Mouse (Mus musculus) liver, embryonic 12.5 days (tissue): ENCODE data around the gene Slc44a3. TPM values are rescaled to one million over a fixed set of nuclear protein-coding genes. Genes with fewer than 3 reads are reported as not detected.

Experiments
- ATAC-seq: fragments of 200-750 bp; cut with Nextera tagmentation; 2 replicates; pipeline ENCODE4 v1.8.0; 2017; ENCODE audit warnings: moderate number of reproducible peaks, mild to moderate bottlenecking, moderate library complexity
- H3K27ac ChIP-seq: fragments of 300-500 bp; sonication (generic); 2 replicates; pipeline ENCODE4 v1.5.1; 2016; ENCODE audit warnings: mild to moderate bottlenecking
- H3K27me3 ChIP-seq: fragments of 300-500 bp; sonication (generic); replicated peaks from 2 replicates; pipeline ENCODE4 v1.6.1; 2016; ENCODE audit warnings: mild to moderate bottlenecking, moderate library complexity
- H3K36me3 ChIP-seq: fragments of 300-500 bp; sonication (generic); 2 replicates; pipeline ENCODE4 v1.6.1; 2016; ENCODE audit warnings: mild to moderate bottlenecking, moderate library complexity
- H3K4me1 ChIP-seq: fragments of 300-500 bp; sonication (generic); 2 replicates; pipeline ENCODE4 v1.6.1; 2016
- H3K4me2 ChIP-seq: fragments of 300-500 bp; sonication (generic); 2 replicates; pipeline ENCODE4 v1.6.1; 2016; ENCODE audit warnings: mild to moderate bottlenecking, moderate library complexity
- H3K4me3 ChIP-seq: fragments of 300-500 bp; sonication (generic); 2 replicates; pipeline ENCODE4 v1.5.1; 2016; ENCODE audit warnings: mild to moderate bottlenecking, moderate library complexity
- H3K9ac ChIP-seq: fragments of 300-500 bp; sonication (generic); 2 replicates; pipeline ENCODE4 v1.6.1; 2016; ENCODE audit warnings: mild to moderate bottlenecking, moderate library complexity
- H3K9me3 ChIP-seq: fragments of 300-500 bp; sonication (generic); replicated peaks from 2 replicates; pipeline ENCODE4 v1.6.1; 2016; ENCODE audit warnings: mild to moderate bottlenecking, moderate library complexity
- WGBS: fragments of 180-500 bp; shearing (Covaris S2); methylation state at CpG from one replicate; pipeline ENCODE4 v1.1.7; 2016; ENCODE audit not compliant: insufficient replicate concordance; 5-methylcytosine and 5-hydroxymethylcytosine counted together
- polyA plus RNA-seq: library from polyadenylated mRNA; unstranded; fragments of >200 nt; fragmentation: Nextera tagmentation; extraction: Ambion mirVana; gene quantifications from 2 replicates; pipeline ENCODE4 v1.2.1, GENCODE M21; 2016

Gene Slc44a3
- polyA plus RNA-seq, 1 experiment from 2014 or later: 3.7 TPM

- H3K27ac ChIP-seq: no peak overlapping the region
- H3K27me3 ChIP-seq: no peaks in the 10 kb centered on the region
- H3K9ac ChIP-seq: no peak overlapping the region
- H3K9me3 ChIP-seq: no peaks in the 10 kb centered on the region
- no peak for ATAC-seq
- H3K4me2 ChIP-seq: no peak overlapping the region
- H3K4me3 ChIP-seq: no peak overlapping the region
- peaks cover 3% of the 10 kb centered on the region; the same call in 1 of the 2 replicates for H3K4me1 ChIP-seq
- no peaks in the 10 kb centered on the region for H3K36me3 ChIP-seq
- WGBS: 69% methylated on average over 10 of the region's 10 CpGs
These were observed 10.5 kb downstream of the Slc44a3 start for GRCm38 (mm10) chr3:121521633-121522125.

DNA sequence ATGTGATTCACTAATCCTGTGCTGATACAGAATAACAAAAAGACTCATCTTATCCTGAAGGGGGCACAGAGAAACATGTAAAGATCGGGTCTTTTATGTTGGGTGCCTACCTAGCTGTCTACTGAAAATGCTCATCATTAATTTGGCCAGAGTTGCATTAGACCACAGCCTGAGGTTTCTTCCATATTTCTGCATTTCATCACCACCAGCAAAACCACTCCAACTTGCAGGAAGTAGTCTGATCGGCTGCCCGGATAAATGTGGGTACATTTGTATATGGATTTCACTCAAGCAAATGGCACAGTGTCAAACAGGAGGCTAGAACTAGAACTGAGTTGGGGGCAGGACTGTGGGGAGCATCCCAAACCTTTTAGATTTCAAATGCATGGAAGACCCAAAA, 11.1 kb downstream of the Slc44a3 start:
- no peak overlapping the region for H3K9ac ChIP-seq
- H3K4me2 ChIP-seq: no peak overlapping the region
- H3K27me3 ChIP-seq: no peaks in the 10 kb centered on the region
- peaks cover 2% of the 10 kb centered on the region; the same call in 1 of the 2 replicates for H3K4me1 ChIP-seq
- no peak overlapping the region for H3K27ac ChIP-seq
- H3K36me3 ChIP-seq: no peaks in the 10 kb centered on the region
- no peak for ATAC-seq
- WGBS: 53% methylated on average over 3 of the region's 3 CpGs
- no peaks in the 10 kb centered on the region for H3K9me3 ChIP-seq
- no peak overlapping the region for H3K4me3 ChIP-seq

DNA sequence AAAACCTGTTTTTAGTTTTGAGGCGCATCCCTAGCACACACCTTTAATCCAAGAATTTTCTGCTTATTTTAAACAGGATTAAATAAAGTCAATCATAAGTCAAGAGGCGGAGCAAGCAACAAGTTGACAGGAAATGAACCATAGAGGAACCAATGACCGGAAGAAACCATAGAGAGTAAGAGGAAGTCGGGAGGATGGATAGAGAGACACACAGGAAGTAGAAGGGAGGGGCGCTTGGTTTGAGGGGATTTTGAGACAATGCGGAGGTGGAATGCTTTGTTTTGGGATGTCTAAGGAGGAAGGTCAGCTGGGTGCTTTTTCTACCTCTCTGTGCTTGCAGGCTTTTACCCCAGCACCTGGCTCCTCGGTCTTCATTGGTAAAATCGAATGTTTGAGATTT, 15.2 kb downstream of the Slc44a3 start:
- H3K27ac ChIP-seq: no peak overlapping the region
- H3K4me2 ChIP-seq: no peak overlapping the region
- no peaks in the 10 kb centered on the region for H3K27me3 ChIP-seq
- H3K4me1 ChIP-seq: no peaks in the 10 kb centered on the region
- no peak overlapping the region for H3K9ac ChIP-seq
- ATAC-seq: no peak
- H3K4me3 ChIP-seq: no peak overlapping the region
- H3K9me3 ChIP-seq: no peaks in the 10 kb centered on the region
- WGBS: 80% methylated on average over 8 of the region's 8 CpGs
- no peaks in the 10 kb centered on the region for H3K36me3 ChIP-seq

GRCm38 (mm10) chr3:121509141-121509540, 23.1 kb downstream of the Slc44a3 start:
- Histone ChIP-seq H3K27me3 (no peaks in the 10 kb centered on the region), H3K9me3 (no peaks in the 10 kb centered on the region), H3K9ac (no peak overlapping the region), H3K36me3 (no peaks in the 10 kb centered on the region), H3K4me1 (peaks cover 7% of the 10 kb centered on the region; the same call in 1 of the 2 replicates), H3K27ac (no peak overlapping the region), H3K4me3 (no peak overlapping the region), H3K4me2 (no peak overlapping the region)
- ATAC-seq: no peak
- WGBS: 18% methylated on average over 5 of the region's 5 CpGs

DNA sequence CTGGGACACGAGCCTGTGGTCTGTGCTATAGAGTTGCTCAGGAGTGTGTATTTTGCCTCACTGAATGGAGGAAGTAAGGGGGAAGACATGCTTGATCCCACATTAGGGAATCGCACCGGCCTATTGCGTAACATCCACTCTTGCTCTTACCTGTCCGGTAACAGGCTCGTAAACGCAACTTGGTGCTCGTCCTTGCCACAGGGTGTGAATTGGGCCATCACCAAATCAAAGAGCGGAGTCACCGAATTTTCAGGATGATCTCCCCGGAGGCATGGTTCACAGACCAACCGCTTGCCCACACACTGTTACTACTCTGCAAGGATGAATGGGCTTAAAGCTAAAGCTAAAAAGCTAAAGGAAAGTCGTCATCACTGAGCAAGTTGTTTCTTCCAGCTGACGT, 24.5 kb downstream of the Slc44a3 start:
- no peak for ATAC-seq
- whole genome bisulfite sequencing: 88% methylated on average over 14 of the region's 14 CpGs

DNA sequence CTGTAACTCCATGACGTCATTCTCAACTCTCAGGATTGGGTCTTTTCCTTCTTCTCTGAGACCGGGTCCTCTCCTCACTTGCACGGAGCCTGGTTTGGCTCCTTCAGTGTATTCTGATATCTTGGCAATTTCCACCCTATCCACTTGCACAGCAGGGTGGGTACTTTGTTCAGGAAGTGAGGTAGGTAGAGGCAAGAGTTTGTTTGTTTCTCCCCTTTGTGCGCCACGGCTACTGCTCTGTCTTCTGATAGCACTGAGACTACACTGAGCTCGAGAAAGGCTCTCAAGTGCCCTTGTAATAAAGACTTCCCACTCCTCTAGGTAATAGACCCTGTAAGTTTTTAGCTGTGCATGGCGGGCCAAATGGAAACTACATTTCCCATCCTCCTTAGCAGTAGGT, 25.4 kb downstream of the Slc44a3 start:
- Histone ChIP-seq H3K9me3 (no peaks in the 10 kb centered on the region), H3K4me2 (no peak overlapping the region), H3K4me3 (no peak overlapping the region), H3K27ac (no peak overlapping the region), H3K36me3 (no peaks in the 10 kb centered on the region), H3K9ac (no peak overlapping the region), H3K4me1 (peaks cover 7% of the 10 kb centered on the region; the same call in 1 of the 2 replicates), H3K27me3 (no peaks in the 10 kb centered on the region)
- no peak for ATAC-seq
- 62% methylated on average over 7 of the region's 7 CpGs for WGBS

More for the DNA sequence above, 24.5 kb downstream of the Slc44a3 start:
- Histone ChIP-seq H3K27ac (no peak overlapping the region), H3K9ac (no peak overlapping the region), H3K4me1 (peaks cover 7% of the 10 kb centered on the region; the same call in 1 of the 2 replicates), H3K27me3 (no peaks in the 10 kb centered on the region), H3K4me3 (no peak overlapping the region), H3K36me3 (no peaks in the 10 kb centered on the region), H3K9me3 (no peaks in the 10 kb centered on the region), H3K4me2 (no peak overlapping the region)

DNA sequence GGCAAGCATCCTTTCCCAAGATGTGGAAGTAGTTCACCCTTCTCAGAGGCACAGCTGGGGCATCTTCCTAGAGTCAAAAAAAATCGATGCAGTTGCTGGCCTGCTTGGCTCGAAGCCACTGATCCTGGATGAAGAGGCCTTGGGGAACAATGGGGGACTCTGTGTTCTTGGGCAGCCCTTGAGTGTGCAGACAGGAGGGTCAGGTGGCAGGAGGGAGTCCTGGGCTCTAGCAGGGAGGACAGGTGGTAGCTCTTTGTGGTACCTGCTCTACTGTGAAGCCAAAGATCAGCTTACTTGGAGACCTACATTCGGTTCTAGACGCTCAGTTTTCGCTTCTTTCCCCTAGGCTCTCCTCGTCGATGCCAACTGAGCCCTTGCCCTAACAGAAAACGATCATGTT, 26.0 kb downstream of the Slc44a3 start:
- H3K4me1 ChIP-seq: peaks cover 7% of the 10 kb centered on the region; the same call in 1 of the 2 replicates
- H3K27me3 ChIP-seq: no peaks in the 10 kb centered on the region
- no peak overlapping the region for H3K4me3 ChIP-seq
- no peaks in the 10 kb centered on the region for H3K9me3 ChIP-seq
- no peaks in the 10 kb centered on the region for H3K36me3 ChIP-seq
- H3K27ac ChIP-seq: no peak overlapping the region
- ATAC-seq: no peak
- no peak overlapping the region for H3K4me2 ChIP-seq
- WGBS: 83% methylated on average over 8 of the region's 8 CpGs
- no peak overlapping the region for H3K9ac ChIP-seq

- Histone ChIP-seq H3K27ac (no peak overlapping the region), H3K4me3 (no peak overlapping the region), H3K4me2 (no peak overlapping the region), H3K27me3 (no peaks in the 10 kb centered on the region), H3K4me1 (peaks cover 7% of the 10 kb centered on the region; the same call in 1 of the 2 replicates), H3K9ac (no peak overlapping the region), H3K9me3 (no peaks in the 10 kb centered on the region), H3K36me3 (no peaks in the 10 kb centered on the region)
- 64% methylated on average over 8 of the region's 8 CpGs for WGBS
- ATAC-seq: no peak
These were observed 27.2 kb downstream of the Slc44a3 start for GRCm38 (mm10) chr3:121504927-121505487.

GRCm38 (mm10) chr3:121500734-121501133, 31.5 kb downstream of the Slc44a3 start:
- ATAC-seq: no peak
- H3K27ac ChIP-seq: no peak overlapping the region
- no peaks in the 10 kb centered on the region for H3K27me3 ChIP-seq
- H3K9ac ChIP-seq: no peak overlapping the region
- no peak overlapping the region for H3K4me3 ChIP-seq
- no peaks in the 10 kb centered on the region for H3K36me3 ChIP-seq
- no peak overlapping the region for H3K4me2 ChIP-seq
- H3K4me1 ChIP-seq: no peaks in the 10 kb centered on the region
- WGBS: 51% methylated on average over 5 of the region's 5 CpGs
- H3K9me3 ChIP-seq: no peaks in the 10 kb centered on the region

DNA sequence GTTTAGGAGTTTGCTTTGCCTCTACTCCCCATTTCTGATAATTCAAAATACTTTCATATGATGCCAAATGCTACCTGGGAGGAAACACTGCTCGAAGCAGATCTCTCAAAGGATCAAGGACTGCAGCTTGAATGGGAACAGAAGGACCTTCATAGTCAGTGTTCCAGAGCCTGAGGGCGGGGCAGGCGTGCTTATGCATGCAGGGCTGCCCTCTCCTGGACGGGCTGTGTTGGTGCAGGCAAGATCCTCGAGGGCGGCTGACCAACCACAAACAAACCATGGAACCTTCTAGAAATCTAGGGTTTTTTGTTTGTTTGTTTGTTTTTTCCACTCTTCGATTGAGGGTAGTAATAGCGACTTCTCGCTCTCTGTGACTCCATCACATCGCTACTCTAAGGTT, 32.0 kb downstream of the Slc44a3 start:
- Histone ChIP-seq H3K27me3 (no peaks in the 10 kb centered on the region), H3K4me2 (no peak overlapping the region), H3K4me3 (no peak overlapping the region), H3K36me3 (0 out of 2 replicates have a peak, but pooled peaks cover 3% of the 10 kb centered on the region), H3K4me1 (no peaks in the 10 kb centered on the region), H3K9me3 (no peaks in the 10 kb centered on the region), H3K9ac (no peak overlapping the region), H3K27ac (no peak overlapping the region)
- ATAC-seq: no peak
- WGBS: 30% methylated on average over 10 of the region's 10 CpGs

DNA sequence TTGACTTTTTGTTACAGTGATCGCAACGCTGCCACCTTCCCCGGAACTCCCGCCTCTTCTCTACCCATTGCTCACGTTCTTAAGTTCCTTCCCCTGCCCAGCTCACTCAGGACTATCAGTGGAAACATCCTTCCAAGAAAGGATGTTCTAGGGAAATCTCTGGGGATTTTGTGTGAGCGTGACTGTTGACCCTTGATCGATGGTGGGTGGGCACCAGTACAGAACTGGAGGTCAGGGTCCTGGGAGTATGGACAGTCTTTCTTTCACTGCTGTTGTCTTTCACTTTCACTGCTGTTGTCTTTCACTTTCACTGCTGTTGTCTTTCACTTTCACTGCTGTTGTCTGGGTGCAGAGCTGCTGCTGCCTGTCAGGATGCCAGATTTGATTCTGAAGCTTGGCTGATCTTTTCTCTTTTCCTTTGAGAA, 38.2 kb downstream of the Slc44a3 start:
- peaks cover 4% of the 10 kb centered on the region; the same call in 1 of the 2 replicates for H3K4me1 ChIP-seq
- H3K27ac ChIP-seq: no peak overlapping the region
- H3K4me3 ChIP-seq: no peak overlapping the region
- H3K4me2 ChIP-seq: no peak overlapping the region
- no peak overlapping the region for H3K9ac ChIP-seq
- no peaks in the 10 kb centered on the region for H3K27me3 ChIP-seq
- H3K9me3 ChIP-seq: no peaks in the 10 kb centered on the region
- 0 out of 2 replicates have a peak, but pooled peaks cover 5% of the 10 kb centered on the region for H3K36me3 ChIP-seq
- WGBS: 56% methylated on average over 7 of the region's 7 CpGs
- ATAC-seq: no peak

GRCm38 (mm10) chr3:121492026-121492425, 40.2 kb downstream of the Slc44a3 start:
- peaks cover 4% of the 10 kb centered on the region; the same call in 1 of the 2 replicates for H3K4me1 ChIP-seq
- H3K27me3 ChIP-seq: no peaks in the 10 kb centered on the region
- H3K9me3 ChIP-seq: no peaks in the 10 kb centered on the region
- H3K4me3 ChIP-seq: no peak overlapping the region
- 0 out of 2 replicates have a peak, but pooled peaks cover 5% of the 10 kb centered on the region for H3K36me3 ChIP-seq
- no peak overlapping the region for H3K4me2 ChIP-seq
- no peak overlapping the region for H3K9ac ChIP-seq
- no peak for ATAC-seq
- no peak overlapping the region for H3K27ac ChIP-seq
- WGBS: 57% methylated on average over 5 of the region's 5 CpGs
